Mouse (Mus musculus): ENCODE measurements around the gene Tex2.
"Not testable (repeated sequence)": the region's sequence is repeated elsewhere in the genome, so short reads cannot be mapped to it uniquely, and the experiment has no call there.

The Tex2 gene

DNA sequence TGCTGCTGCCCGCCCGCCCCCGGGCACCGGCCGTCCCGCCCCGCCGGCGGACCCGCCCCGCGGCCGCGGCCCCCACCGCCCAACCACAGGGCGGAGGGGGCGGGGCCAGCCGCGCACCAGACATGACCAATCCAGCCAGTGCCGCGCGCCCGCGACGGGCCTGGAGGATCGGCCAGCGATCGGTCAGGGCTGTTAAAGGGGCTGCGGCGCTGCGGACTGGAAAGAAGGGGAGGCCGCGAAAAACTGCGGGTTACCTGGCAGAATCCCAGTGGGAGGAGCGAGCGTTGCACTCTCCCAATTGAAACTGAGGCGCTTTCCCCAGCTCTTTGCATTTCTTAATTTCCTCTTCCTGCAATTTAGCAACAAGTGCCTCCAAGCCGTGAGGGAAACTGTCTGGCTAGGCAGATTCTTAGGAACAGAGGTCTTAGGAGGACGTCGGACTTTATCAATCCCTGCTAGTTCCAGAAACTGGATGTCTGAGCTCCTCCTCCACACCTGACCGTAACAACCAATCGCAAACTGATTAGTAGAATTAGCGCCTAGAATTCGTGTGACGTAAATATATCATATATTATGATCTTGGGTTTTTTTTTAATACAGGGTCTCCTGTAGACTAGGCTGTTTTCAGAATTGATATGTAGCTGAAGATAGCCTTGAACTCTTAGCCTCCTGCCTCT is at the start of gene Tex2:
Gene Tex2 (minus strand): TSS at position 463 of the 677 bp plus-strand sequence.
- peak; percentile 98 for DNase-seq (ENCODE audit: low spot score)

DNA sequence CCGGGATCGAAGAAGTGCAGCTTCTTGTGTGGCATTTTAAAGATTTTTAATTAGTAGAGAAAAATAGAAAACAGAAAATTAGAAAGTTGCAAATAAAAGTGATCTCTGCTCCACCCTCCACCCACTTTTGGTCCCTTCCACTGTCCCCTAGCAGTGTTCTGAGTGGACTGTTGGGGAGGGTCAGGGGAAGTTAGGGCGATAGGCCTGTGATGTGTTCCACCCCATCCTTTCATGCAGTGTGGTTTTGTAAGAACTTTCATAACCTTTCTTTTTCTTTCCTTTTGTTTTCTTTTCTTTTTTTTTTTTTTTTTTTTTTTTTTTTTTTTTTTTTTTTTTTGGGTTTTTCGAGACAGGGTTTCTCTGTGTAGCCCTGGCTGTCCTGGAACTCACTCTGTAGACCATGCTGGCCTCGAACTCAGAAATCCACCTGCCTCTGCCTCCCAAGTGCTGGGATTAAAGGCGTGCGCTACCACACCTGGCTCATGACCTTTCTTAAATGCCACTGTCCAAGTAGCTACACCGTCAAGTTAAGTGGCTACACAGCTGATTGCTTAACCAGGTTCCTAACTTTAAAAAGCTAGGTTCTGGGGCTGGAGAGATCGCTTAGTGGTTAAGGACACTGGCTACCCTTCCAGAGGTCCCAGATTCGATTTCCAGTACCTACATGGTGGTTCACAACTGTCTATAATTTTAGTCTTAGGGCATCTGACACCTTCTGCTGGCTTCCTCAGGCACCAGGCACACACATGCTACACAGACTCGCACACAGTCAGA is 49.6 kb upstream of the Tex2 start:
- DNase-seq (ENCODE audit: low spot score), result no peak

DNA sequence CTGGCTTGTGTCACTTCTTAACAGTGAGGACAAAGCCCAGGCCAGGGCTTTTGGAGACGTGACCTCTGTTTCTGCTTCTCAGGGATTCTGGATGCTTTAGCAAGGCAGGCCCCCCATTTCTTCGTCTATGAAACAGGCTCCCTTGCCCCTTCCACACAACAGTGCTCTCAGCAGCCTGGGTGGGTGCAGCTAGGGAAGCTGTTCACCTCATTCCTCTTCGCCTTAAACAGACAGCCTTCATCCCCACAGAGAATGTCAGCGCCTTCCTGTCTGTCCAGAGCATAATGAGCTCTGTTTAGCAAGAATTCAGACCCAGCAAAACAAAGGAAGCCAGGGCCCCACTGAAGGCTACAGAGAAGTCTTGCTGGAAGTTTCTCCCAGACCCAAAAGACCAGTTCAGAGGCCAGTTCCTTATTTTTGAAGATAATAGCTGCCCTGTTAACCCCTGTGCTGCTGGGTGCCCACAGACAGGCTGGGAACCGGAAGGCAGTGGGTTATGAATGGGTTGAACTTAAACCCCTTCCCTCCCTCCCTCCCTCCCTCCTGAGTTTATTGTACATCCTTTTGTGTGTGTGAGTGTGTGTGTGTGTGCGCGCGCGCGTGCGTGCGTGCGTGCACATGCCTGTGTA is 47.3 kb upstream of the Tex2 start:
- no peak for DNase-seq (ENCODE audit: low spot score)

DNA sequence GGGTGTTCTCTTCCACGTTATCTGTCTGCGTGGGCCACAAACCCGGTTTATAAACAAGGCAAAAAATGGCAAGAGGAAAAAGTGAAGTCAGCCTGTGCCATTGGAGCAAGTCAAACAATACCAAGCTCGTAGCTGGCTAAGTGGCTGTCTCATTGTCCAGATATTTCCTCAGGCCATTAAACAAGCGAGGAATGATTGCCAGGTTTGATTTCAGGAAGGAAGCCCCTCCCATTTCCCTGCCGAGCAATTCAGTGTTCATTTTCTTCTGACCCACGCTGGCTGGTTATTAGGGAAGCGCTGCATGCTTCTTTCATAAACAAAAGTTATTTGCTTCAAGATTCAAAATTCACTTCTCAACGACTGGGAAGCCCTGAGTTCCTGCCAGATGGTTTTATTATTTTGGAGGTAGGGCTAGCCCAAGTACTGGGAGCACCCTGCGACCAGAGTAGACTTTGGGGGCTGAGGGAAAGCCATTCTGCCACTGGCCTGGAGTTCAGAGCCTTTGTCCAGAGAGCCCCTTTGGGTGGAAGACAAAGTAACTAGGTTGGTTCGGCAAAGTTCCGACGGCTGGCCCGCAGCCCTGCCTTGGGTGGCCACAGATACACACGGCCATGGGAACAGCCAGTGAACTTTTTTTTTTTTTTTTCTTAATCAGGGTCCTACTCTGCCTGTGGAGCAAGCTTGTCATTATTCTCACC is 46.5 kb upstream of the Tex2 start:
- DNase-seq (ENCODE audit: low spot score), result peak; percentile 70

DNA sequence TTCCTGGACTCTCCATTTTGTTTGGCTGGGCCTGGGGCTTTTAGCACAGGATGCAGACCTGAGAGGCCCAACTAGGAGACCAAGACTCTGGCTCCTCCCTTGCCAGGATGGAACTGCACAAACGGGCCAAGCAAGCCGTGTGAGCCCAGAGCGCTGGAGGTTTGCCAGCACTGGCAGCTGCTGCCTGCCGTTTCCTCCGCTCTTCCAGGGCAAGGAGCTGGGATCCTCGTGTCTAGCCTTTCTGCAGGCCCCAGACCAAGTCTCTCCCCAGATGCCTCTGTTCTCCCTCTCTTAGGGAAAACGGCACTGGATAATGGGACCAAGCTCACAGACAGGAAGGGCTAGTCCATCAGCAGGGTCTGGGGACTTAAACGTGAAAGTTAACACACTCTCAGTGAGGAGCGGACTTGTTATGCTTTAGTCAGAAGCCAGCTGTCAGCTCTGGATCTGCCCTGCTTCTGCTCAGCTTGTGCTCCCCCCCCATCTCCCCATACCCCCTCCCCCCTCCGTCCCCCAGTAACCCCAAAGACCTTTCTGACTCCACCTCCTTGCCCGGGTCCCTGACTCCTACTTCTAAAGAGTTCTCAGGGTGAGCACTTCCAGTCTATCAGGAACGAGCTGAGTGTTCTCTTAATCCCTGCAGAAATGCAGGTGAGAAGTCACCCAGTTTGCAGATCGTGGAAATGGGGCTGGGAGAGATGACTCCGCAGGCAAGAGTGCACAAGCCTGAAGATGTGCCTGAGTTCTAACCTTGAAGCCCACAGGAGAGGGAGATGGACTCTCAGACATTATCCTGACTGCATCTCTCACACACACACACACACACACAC is 45.0 kb upstream of the Tex2 start:
- DNase-seq (ENCODE audit: low spot score), result peak; percentile 91

DNA sequence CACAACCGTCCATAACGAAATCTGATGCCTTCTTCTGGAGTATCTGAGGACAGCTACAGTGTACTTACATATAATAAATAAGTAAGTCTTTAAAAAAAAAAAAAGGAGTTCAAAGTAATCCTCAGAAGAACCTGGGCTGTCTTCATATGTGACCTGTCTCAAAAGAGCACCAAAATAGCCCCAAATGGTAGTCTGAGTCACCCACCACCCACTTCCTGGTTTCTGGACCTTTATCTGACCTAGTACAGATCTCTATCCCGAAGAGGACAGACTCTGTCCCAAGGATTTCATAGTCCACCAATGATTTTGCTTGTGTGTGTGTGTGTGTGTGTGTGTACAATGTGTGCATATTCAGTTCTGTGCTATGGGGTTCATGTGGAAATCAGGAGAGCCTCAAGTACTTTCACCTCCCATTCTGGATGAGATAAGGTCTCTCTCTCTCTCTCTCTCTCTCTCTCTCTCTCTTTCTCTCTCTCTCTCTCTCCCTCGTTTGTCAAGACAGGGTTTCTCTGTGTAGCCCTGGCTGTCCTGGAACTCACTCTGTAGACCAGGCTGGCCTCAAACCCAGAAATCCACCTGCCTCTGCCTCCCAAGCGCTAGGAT is 43.8 kb upstream of the Tex2 start:
- not testable (repeated sequence) for DNase-seq (ENCODE audit: low spot score)

DNA sequence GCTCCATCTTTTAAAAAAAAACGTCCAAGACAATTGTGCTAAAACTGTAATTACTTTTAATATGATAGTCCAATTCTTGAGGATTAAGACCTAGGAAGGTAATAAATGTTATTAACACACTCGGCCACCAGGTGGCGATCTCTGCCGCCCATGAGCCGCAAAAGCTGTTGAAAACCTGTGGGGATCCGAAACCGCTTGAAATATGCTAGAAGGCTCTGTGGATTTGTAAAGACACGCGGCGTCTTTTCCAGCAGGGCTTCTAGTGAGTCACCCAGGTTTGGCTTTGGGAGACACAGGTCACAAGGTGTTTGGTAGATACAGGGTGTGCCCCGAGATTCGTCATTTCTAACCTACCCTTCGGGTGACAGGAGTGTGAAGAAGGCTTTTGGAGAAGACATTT is 35.1 kb upstream of the Tex2 start:
- DNase-seq (ENCODE audit: low spot score), result peak; percentile 82

DNA sequence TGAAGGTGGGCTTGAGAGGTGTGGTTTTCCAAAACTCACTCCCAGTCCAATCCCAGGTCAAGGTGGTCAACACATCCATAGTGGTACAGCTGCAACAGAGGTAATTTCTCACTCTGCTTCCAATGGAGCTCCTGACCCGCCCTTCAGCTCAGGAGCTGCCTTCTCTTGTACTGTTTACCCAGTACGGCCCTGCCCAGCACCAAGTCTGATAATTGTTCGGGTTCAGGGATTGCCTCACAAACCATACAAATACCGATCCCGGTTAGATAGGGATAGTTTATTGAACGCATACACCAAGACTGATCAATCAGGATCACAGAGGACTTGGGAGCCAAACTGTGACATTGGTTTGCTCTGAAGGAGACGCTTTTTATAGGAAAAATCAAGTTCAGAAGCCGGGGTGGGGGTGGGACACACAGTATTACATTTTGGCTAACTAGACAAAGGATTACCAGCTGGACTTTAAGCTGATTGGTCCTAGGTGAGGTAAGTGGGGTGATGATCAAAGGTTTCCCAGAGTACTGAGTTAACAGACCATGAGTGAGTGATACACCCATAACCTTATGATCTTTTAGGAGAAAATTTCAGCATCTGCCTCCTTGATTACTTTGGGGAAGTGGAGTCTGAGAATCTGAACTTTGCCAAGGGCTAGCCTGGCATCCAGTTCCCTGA is 29.9 kb upstream of the Tex2 start:
- no peak for DNase-seq (ENCODE audit: low spot score)

DNA sequence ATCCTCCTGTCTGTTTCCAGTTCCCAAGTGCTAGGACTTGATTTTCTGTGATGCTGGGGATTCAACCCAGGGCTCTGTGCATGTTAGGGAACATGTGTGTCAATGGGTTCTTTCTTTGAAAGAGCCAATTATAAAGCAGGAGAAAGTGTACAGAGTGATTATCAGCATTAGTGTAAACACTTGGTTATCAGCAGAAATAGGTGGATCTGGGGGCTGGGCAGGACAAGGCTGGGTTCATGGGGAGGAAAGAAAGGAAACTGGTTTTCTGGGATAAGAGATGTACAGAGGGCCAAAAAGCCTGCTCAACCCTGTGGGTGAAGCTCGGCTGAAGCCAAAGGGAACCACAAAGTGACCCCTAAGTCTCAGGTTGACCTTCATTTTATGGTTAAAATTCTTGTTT is 28.4 kb upstream of the Tex2 start:
- no peak for DNase-seq (ENCODE audit: low spot score)

DNA sequence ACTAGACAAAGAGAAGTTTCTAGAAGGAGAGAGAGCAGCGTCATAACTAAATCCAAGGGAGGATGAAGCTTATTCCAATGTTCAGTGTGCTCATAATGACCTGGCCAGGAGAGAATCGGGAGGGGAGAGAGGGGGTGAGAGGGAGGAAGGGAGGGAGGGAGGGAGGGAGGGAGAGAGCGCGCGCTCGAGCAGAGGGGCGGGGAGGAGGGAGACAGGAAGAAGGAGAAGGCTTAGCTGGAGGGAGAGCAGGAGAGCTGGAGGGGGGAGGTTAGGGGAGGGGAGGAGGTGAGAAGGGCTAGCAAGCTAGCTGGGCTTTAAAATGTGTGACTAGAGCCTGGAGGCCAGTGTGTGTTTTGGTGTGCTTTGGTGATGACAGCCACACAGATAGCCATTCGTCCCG is 26.8 kb upstream of the Tex2 start:
- no peak for DNase-seq (ENCODE audit: low spot score)

DNA sequence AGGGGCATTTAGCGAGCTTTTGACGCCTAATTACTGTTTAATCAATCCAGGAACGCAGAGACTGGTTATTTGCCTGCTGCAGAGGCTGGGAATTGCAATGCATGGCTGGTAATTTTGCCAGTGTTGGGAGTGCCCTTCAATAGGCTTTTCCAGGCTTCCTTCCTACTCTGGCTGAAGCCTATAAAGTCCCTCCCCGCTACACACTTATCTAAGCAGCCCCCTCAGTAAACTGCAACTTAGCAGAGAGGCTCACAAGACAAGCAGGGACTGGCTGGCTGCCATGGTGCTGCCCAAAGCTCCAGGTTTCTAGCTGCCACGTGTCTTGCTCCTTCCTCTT is 26.1 kb upstream of the Tex2 start:
- no peak for DNase-seq (ENCODE audit: low spot score)

DNA sequence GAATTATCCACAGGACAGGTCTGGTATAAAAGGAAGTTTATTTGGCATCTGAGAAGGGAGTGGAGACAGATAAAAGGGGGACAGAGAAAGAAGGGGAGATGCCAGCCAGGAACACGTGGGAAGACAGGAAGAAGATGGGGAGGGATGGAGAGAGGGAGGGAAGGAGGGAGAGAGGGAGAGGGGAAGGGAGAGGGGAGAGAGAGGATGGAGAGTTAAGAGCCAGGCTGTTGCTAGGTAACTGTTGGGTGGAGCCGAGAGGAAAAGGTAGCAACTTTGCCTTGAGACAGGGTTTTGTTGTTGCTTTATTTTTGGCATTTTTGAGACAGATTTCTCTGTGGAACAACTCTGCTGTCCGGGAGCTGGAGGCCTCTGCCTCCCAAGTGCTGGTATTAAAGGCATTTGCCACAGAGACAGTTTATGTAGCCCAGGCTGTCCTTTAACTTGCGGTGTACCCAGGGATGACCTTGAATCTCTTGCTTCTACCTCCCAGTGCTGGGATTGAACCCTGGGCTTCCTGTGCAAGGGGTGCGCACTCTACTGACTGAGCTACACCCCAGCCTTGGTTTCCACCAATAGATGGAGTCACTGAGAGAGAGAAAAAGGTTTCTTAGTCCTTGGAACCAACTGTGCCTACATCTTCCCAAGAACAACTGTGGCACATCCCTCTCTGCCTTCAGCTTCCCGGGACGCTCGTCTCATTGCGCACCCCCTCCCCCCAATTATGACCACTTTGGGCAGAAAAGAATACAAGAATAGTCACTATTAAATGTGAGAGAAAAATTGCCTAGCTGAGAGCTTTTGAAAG is 25.5 kb upstream of the Tex2 start:
- DNase-seq (ENCODE audit: low spot score), result no peak

DNA sequence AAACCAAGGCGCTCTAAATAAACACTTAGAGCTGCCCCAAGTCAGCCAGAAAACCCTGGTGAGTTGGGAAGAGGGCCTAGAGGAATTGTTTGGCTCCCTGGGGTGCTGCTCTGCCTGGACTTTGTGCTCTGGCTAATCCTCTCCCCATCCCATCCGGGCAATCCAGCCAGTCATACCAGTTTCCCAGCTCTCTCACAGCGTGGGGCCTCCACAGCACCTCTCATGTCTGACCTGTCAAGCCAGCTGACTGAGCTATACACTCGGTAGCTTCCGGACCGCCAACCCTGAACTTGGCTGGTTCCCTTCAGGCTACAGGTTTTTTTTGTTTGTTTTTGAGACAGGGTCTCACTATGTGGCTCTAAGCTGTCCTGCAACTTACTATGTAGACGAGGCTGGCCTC is 24.5 kb upstream of the Tex2 start:
- DNase-seq (ENCODE audit: low spot score), result peak; percentile 49

DNA sequence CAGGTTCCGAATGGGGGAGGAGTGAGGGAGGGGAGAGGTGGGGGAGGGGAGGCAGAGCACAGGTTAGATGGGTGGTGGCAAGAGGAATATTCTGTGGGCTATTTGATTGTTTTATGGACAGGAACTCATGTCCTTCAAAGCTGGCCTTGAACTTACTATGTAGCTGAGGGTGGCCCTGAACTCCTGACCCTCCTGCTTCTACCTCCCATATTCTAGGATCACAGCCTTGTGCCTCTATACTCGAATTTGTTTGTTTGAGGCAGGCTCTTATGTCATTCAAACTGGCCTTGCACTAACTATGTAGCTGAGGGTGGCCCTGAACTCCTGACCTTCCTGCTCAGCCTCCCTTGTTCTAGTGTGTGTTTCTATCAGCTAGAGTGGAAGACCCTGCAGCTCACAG is 22.7 kb upstream of the Tex2 start:
- DNase-seq (ENCODE audit: low spot score), result no peak

DNA sequence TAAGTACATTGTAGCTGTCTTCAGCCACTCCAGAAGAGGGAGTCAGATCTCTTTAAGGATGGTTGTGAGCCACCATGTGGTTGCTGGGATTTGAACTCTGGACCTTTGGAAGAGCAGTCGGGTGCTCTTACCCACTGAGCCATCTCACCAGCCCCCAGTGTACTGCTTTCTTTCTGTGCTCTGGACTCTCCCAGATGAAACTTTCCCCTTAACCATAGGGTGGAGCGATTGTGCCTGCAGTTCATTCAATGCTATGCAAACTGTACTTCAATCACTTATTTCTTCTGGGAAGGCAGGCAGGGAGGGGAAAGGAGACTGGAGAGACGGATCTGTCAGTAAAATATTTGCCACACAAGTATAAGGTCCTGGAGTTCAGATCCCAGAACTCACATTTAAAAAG is 21.0 kb upstream of the Tex2 start:
- not testable (repeated sequence) for DNase-seq (ENCODE audit: low spot score)

DNA sequence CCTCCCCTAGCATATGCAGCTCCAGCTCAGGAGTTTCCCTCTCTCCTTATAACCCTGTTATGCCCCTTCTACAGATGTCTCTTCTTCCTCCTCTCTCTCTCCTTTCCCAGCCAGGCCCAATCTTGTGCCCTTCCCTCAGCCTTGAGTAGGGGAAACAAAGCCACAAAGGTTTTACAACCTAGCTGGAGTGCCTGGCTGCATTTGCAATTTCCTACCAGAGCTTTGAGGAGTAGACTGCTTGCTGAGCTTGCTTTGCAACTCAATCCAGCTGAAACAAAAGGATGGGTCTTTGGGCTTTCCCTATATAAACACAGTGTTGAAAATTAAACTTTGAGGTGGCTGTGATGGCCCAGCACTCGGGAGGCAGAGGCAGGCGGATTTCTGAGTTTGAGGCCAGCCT is 20.2 kb upstream of the Tex2 start:
- no peak for DNase-seq (ENCODE audit: low spot score)

DNA sequence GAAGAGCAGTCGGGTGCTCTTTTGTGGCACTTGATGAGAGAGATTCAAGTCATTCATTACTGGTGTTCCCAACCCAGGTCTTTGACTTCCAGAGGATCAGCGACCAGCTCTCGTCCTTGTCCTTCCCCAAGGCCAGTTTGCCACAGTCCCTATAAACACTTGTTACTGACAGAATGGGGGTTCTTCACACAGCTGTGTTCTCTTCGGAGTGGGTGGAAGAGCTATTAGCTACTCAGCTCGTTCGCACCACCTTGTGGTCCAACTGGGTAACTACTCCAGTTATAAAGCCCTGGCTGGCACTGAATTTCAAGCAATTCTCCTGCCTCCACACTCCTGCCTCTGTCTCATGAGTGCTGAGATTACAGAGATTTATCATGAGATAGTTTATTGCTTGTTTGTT is 14.5 kb upstream of the Tex2 start:
- DNase-seq (ENCODE audit: low spot score), result peak; percentile 74

DNA sequence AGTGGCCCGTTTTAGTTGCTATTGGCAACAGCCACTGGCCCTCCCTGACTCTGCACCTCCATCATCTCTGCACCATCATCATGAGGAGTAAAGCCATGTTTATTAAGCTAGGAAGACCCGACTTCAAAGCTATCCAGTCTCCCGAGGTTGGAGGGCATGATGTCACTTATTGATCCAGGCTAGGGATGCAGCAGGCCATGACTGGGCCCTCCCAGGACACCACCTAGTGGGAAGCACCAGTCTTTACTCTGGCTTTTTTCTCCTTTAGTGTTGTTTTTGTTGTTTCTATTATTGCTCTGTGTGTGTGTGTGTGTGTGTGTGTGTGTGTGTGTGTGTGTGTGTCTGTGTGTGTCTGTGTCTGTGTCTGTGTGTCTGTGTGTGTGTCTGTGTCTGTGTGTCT is 12.4 kb upstream of the Tex2 start:
- DNase-seq (ENCODE audit: low spot score), result no peak

DNA sequence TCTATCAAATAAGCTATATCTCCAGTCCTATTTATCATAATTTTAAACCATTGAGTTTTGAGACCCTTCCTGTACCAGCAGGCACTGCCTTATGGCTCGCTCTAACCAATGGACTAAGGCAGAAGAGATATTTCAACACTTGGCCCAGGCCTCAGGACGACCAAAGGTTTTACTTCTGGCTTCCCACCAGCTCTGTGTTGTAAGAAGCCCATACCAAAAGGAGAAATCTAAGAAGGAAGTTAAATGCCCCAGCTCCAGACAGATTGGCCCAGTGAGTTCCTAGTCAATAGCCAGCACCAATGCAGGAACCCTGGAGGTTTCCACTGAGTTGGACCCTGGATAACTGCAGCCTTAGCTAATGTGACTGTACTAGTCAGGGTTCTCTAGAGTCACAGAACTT is 10.4 kb upstream of the Tex2 start:
- DNase-seq (ENCODE audit: low spot score), result no peak

DNA sequence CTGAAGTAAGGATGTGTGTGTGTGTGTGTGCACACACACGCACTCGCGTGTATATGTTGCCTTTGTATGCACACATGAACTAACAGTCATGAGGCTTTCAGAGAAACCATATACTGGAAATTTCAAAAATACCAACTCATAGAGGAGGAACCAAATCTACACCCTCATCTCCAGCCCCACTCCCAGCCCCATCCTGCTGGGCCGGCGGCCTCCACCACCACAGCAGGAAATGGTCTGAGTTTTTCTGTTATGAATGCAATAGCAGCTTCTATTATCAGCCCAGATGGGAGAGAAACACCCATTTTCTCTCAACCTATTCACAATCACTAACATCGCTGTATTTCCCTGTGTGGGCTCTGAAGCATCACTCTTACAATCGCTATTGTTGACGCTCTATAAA is 8.8 kb upstream of the Tex2 start:
- DNase-seq (ENCODE audit: low spot score), result no peak
